Mouse (Mus musculus) right cerebral cortex, adult 2 months (tissue): ENCODE measurements at regions not wholly inside any gene's neighbourhood (a gene's known extent, or its start where the extent isn't known, plus 50 kb on each side); places are given as distances from the start of the nearest gene placed in this dataset.

Experiments
- DNase-seq, 2 experiments: peaks; one replicate each; pipeline ENCODE4 v3.0.0; 2021 to 2022; ENCODE audit warnings: low spot score in 2 of 2

- DNase-seq, result peak; percentile 20 to 41
Measured at GRCm38 (mm10) chr2:96234613-96235012, 83.4 kb upstream of the Lrrc4c start.

GRCm38 (mm10) chr2:96239246-96239645, 78.7 kb upstream of the Lrrc4c start:
- no peak for DNase-seq

GRCm38 (mm10) chr2:96240543-96241090, 77.4 kb upstream of the Lrrc4c start:
- peak; percentile 3 to 7 for DNase-seq

- no peak for DNase-seq
Measured at GRCm38 (mm10) chr2:96253661-96254060, 64.3 kb upstream of the Lrrc4c start.

GRCm38 (mm10) chr2:96256491-96256890, 61.5 kb upstream of the Lrrc4c start:
- DNase-seq, result no peak
